13 mouse cellular contexts compared by ENCODE assay signal in genomic region chr13:52416301-52416700, GRCm38 (mm10).
A peak's percentile ranks its signal among the peaks of the same experiment; 100 is the strongest.
DNase-seq lines count a peak whose midpoint lies in the region; ATAC-seq lines count a peak whose summit lies in the region.
"Had no signal": no experiment of that assay in that cellular context is flagged by ENCODE, and none has a peak within 500 bp of the region (broad histone marks: within the 10 kb centered on the region; RNA-seq: fewer than 3 reads in every experiment).

No protein-coding gene starts in this region.

- ATAC-seq in cerebellum, adult (ENCODE audit: insufficient number of reproducible peaks, low FRiP score, low TSS enrichment) = no peak
- no peak for ATAC-seq in granulocyte monocyte progenitor cell, adult 5-6 weeks (replicated peaks; ENCODE audit: poor library complexity, severe bottlenecking)
- ATAC-seq: forebrain, postnatal 0 days; intestine, embryonic 16.5 days; liver, postnatal 0 days; Patski had no signal

- DNase-seq in cerebellum, adult 11 months = peak; percentile 24
- peak; percentile 21 to 31 for DNase-seq in spleen, postnatal 36 days (ENCODE audit: low spot score in 2 of 2)
- DNase-seq in spleen, postnatal 4 days (ENCODE audit: low spot score in 2 of 2) = no peak
- peak; percentile 87 for DNase-seq in retina, postnatal 1 day
- DNase-seq in kidney, adult 18-20 months = no peak
- DNase-seq in gastrocnemius, postnatal 25 days = no peak
- DNase-seq: forebrain, postnatal 0 days; layer of hippocampus, adult 9-11 months; liver, postnatal 0 days had no signal

Comparison
In these comparisons a context has a peak if more than half of its experiments do, and no peak if none do; other contexts are left out.
1. DNase-seq: peak in cerebellum, adult 11 months (single experiment), spleen, postnatal 36 days (2 of 2) and retina, postnatal 1 day (single experiment); none in spleen, postnatal 4 days (0 of 2), kidney, adult 18-20 months (single experiment) and gastrocnemius, postnatal 25 days (single experiment).